Mouse (Mus musculus) MEL (cell line): ENCODE measurements at regions not wholly inside any gene's neighbourhood (a gene's known extent, or its start where the extent isn't known, plus 50 kb on each side); places are given as distances from the start of the nearest gene placed in this dataset.

ENCODE experiments used
- CTCF ChIP-seq, 3 experiments: IDR thresholded peaks in 2 of 3; conservative IDR thresholded peaks in 1 of 3; 2 replicates each; pipeline ENCODE4 v1.5.1; 2011 to 2012; ENCODE audit warnings: low read length in 3 of 3, low read depth in 2 of 3, mild to moderate bottlenecking in 2 of 3, improper control_type of control experiment in 1 of 3, inconsistent platforms in 1 of 3, mixed read lengths in 1 of 3, moderate library complexity in 1 of 3; ENCODE audit not compliant: control insufficient read depth in 1 of 3, insufficient read depth in 1 of 3, poor library complexity in 1 of 3, severe bottlenecking in 1 of 3
- MXI1 ChIP-seq: IDR thresholded peaks from 2 replicates; pipeline ENCODE4 v1.6.1; 2011; ENCODE audit warnings: mild to moderate bottlenecking, low read depth, low read length, improper control_type of control experiment
- NRF1 ChIP-seq: IDR thresholded peaks from 2 replicates; pipeline ENCODE4 v1.6.1; 2014; ENCODE audit warnings: low read depth, mild to moderate bottlenecking, inconsistent platforms, low read length, improper control_type of control experiment, moderate library complexity; ENCODE audit not compliant: poor library complexity, insufficient read depth, severe bottlenecking
- POLR2A ChIP-seq, 2 experiments: IDR thresholded peaks; 2 replicates each; pipeline ENCODE4 v1.6.1; 2011 to 2012; ENCODE audit warnings: low read length in 2 of 2, mild to moderate bottlenecking in 2 of 2, control low read depth in 1 of 2, improper control_type of control experiment in 1 of 2, low read depth in 1 of 2, moderate library complexity in 1 of 2; ENCODE audit not compliant: control insufficient read depth in 1 of 2, insufficient read depth in 1 of 2, poor library complexity in 1 of 2
- TCF12 ChIP-seq: IDR thresholded peaks from 2 replicates; pipeline ENCODE4 v1.6.1; 2014; ENCODE audit warnings: low read depth, mild to moderate bottlenecking, inconsistent platforms, low read length, improper control_type of control experiment, moderate library complexity
- USF2 ChIP-seq, 2 experiments: IDR thresholded peaks; 2 replicates each; pipeline ENCODE4 v1.6.1; 2011 to 2012; ENCODE audit warnings: improper control_type of control experiment in 2 of 2, low read length in 2 of 2, borderline replicate concordance in 1 of 2, inconsistent platforms in 1 of 2, low read depth in 1 of 2, mild to moderate bottlenecking in 1 of 2; ENCODE audit not compliant: insufficient read depth in 1 of 2

DNA sequence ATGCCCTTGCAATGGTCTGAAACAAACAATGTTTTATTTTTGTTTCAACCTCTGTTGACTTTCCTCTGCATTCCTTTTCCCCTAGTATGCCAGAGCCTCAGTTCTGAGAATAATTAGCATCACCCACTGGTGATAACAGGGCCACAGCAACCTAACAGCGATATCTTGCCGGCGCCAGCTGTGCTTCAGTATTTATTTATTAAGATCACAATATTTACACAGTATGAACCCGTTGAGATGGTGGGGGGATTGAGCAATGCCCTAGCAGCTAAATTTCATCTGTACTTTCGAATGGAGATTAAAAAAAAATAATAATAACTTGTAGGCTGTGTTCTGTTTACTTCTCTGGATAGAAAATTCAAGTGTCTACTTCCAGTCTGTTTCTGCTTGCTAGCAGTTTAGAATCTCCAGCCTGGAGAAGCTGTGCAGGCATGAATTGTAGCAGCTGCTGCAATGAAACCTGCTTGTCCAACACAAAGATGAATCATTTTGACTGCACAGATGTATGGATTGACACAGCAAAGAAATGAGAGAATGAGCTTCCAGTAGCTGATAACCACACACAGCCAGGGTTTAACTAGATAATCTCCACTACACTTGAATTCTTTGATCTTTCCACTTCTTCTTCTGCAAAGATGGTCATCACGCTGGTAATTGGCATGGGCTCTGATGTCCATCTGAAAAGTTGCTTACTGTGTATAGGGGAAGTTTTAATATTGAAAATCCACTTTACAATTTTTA lies 1042.1 kb upstream of the Gje1 start:
- no peak for TF ChIP-seq CTCF (IDR thresholded peaks at IDR 0.05 in 2 of 3, conservative IDR thresholded peaks at IDR 0.05 in 1 of 3; ENCODE audit: control insufficient read depth in 1 of 3, insufficient read depth in 1 of 3, low read depth in 2 of 3, low read length in 3 of 3, poor library complexity in 1 of 3, severe bottlenecking in 1 of 3)
- TF ChIP-seq MXI1: no peak
- peak; percentile 35; the same call in 1 of the 2 replicates for TF ChIP-seq TCF12
- no peak for TF ChIP-seq USF2 (IDR thresholded peaks at IDR 0.05; ENCODE audit: borderline replicate concordance in 1 of 2, insufficient read depth in 1 of 2, low read depth in 1 of 2, low read length in 2 of 2)
- no peak for TF ChIP-seq POLR2A (IDR thresholded peaks at IDR 0.05; ENCODE audit: control insufficient read depth in 1 of 2, insufficient read depth in 1 of 2, low read depth in 1 of 2, low read length in 2 of 2, poor library complexity in 1 of 2)
- TF ChIP-seq NRF1: no peak
